Mouse (Mus musculus) embryonic facial prominence, embryonic 12.5 days (tissue): ENCODE measurements around the gene Wipi1. TPM values are rescaled to one million over a fixed set of nuclear protein-coding genes. Genes with fewer than 3 reads are reported as not detected.

Experiments
- ATAC-seq: fragments of 200-750 bp; cut with Nextera tagmentation; 2 replicates; pipeline ENCODE4 v1.8.0; 2017; ENCODE audit not compliant: insufficient number of reproducible peaks, insufficient read depth, low FRiP score, low TSS enrichment
- H3K27ac ChIP-seq: fragments of 300-500 bp; sonication (generic); 2 replicates; pipeline ENCODE4 v1.5.1; 2016; ENCODE audit warnings: mild to moderate bottlenecking
- H3K27me3 ChIP-seq: fragments of 300-500 bp; sonication (generic); 2 replicates; pipeline ENCODE4 v1.6.1; 2016; ENCODE audit warnings: mild to moderate bottlenecking, moderate library complexity
- H3K36me3 ChIP-seq: fragments of 300-500 bp; sonication (generic); 2 replicates; pipeline ENCODE4 v1.6.1; 2016; ENCODE audit warnings: mild to moderate bottlenecking
- H3K4me1 ChIP-seq: fragments of 300-500 bp; sonication (generic); 2 replicates; pipeline ENCODE4 v1.6.1; 2016
- H3K4me2 ChIP-seq: fragments of 300-500 bp; sonication (generic); replicated peaks from 2 replicates; pipeline ENCODE4 v1.6.1; 2016; ENCODE audit warnings: mild to moderate bottlenecking, moderate library complexity
- H3K4me3 ChIP-seq: fragments of 300-500 bp; sonication (generic); 2 replicates; pipeline ENCODE4 v1.5.1; 2016; ENCODE audit warnings: mild to moderate bottlenecking
- H3K9ac ChIP-seq: fragments of 300-500 bp; sonication (generic); 2 replicates; pipeline ENCODE4 v1.6.1; 2016; ENCODE audit warnings: mild to moderate bottlenecking, moderate library complexity
- H3K9me3 ChIP-seq: fragments of 300-500 bp; sonication (generic); 2 replicates; pipeline ENCODE4 v1.6.1; 2016; ENCODE audit warnings: mild to moderate bottlenecking, moderate library complexity
- WGBS: fragments of 180-500 bp; shearing (Covaris S2); methylation state at CpG from one replicate; pipeline ENCODE4 v1.1.7; 2016; 5-methylcytosine and 5-hydroxymethylcytosine counted together
- polyA plus RNA-seq: library from polyadenylated mRNA; unstranded; fragments of >200 nt; fragmentation: Nextera tagmentation; extraction: Ambion mirVana; gene quantifications from 2 replicates; pipeline ENCODE4 v1.2.1, GENCODE M21; 2016

Gene Wipi1
- polyA plus RNA-seq, 1 experiment from 2014 or later, result 43.0 TPM

DNA sequence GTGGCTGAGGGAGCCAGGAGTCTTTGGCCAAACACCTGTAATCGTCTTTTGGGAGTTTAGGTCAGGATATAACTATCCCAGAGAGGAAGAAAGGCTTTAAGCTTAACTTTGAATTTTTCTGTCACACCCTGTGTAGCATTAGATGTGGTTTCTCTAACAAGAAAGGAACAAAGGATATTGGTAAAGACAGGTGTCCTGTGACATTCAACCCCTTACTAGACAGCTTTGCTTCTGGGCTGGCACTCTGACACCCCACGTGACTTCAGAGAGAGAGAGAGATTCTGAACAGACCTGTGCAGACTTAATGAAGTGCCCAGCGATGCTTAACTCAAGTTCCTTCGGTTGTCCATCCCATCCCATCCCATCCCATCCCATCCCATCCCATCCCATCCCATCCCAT, 20.3 kb downstream of the Wipi1 start:
- H3K36me3 ChIP-seq, result peaks cover 16% of the 10 kb centered on the region
- H3K4me2 ChIP-seq, result no peak overlapping the region
- peaks cover 11% of the 10 kb centered on the region; the same call in 1 of the 2 replicates for H3K4me1 ChIP-seq
- no peaks in the 10 kb centered on the region for H3K27me3 ChIP-seq
- no peak overlapping the region for H3K4me3 ChIP-seq
- H3K9me3 ChIP-seq, result no peaks in the 10 kb centered on the region
- WGBS, result 82% methylated on average over 4 of the region's 4 CpGs
- no peak overlapping the region for H3K9ac ChIP-seq
- H3K27ac ChIP-seq, result no peak overlapping the region
- no peak for ATAC-seq

DNA sequence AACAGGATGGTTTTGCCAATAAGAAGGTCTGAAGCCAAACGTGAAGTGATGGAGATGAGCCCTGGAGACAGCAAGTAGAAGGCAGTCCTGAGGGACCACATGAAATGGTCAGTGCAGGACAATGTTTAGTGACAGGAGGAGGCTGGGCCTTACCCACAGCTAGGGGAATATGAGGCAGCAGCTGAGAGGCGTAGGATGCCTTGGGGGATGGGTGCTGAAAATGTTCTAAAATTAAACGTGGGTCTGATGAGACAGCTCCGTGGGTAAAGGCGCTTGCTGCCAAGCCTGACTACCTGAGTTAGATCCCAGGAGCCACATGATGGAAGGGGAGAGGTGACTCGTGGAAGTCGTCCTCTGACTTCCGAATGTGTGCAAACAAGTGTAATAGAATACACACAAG, 21.8 kb downstream of the Wipi1 start:
- Histone ChIP-seq H3K27me3 (no peaks in the 10 kb centered on the region), H3K4me1 (peaks cover 11% of the 10 kb centered on the region; the same call in 1 of the 2 replicates), H3K4me3 (no peak overlapping the region), H3K4me2 (no peak overlapping the region), H3K36me3 (peaks cover 14% of the 10 kb centered on the region), H3K9ac (no peak overlapping the region), H3K9me3 (no peaks in the 10 kb centered on the region), H3K27ac (no peak overlapping the region)
- no peak for ATAC-seq
- 85% methylated on average over 8 of the region's 8 CpGs for WGBS

DNA sequence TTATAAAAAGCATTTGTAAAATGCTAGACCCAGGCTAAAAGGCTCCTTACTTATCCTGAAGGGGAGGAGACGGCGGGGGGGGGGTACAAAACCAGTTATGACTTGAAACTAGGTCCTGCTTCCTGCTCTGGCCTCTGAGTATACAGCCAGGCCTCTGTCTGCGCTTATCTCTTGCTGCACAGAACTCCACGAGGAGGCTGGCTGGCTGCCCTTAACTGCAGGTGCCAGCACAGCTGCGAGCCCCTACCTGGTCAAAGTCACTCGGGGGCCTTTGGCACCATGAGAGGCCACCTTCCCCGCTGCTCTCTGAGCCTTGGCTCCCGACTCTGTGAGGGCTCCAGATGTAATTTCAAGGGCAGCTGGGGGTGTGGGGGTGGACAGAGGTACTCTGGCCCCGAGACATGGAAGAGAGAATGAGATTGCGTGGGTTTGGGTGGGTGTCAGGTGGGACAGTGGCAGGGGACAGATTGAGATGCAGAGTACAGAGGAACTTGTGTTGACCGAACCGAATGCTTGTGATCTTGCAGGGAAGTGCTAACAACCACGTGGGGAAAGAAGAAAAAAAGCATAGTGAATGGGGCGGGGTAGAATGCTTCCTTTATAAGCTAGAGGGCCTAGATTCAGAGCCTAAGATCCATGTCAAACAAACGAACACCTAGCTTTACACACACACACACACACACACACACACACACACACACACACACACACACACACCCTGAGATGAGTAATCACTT, 24.0 kb downstream of the Wipi1 start:
- no peak overlapping the region for H3K27ac ChIP-seq
- H3K4me3 ChIP-seq, result no peak overlapping the region
- no peaks in the 10 kb centered on the region for H3K27me3 ChIP-seq
- no peaks in the 10 kb centered on the region for H3K9me3 ChIP-seq
- peaks cover 16% of the 10 kb centered on the region for H3K36me3 ChIP-seq
- no peak overlapping the region for H3K4me2 ChIP-seq
- 0 out of 2 replicates have a peak, but pooled peaks cover 4% of the 10 kb centered on the region for H3K4me1 ChIP-seq
- WGBS, result 73% methylated on average over 15 of the region's 15 CpGs
- no peak for ATAC-seq
- H3K9ac ChIP-seq, result no peak overlapping the region

GRCm38 (mm10) chr11:109587019-109587418, 24.7 kb downstream of the Wipi1 start:
- WGBS, result 56% methylated on average over 13 of the region's 13 CpGs
- 0 out of 2 replicates have a peak, but pooled peaks cover 4% of the 10 kb centered on the region for H3K4me1 ChIP-seq
- no peak overlapping the region for H3K4me2 ChIP-seq

GRCm38 (mm10) chr11:109586424-109586823, 25.3 kb downstream of the Wipi1 start:
- no peak for ATAC-seq
- Histone ChIP-seq H3K4me2 (no peak overlapping the region), H3K4me3 (no peak overlapping the region), H3K36me3 (peaks cover 22% of the 10 kb centered on the region), H3K27ac (no peak overlapping the region), H3K9me3 (no peaks in the 10 kb centered on the region), H3K27me3 (no peaks in the 10 kb centered on the region), H3K4me1 (0 out of 2 replicates have a peak, but pooled peaks cover 4% of the 10 kb centered on the region), H3K9ac (no peak overlapping the region)
- WGBS, result 75% methylated on average over 2 of the region's 2 CpGs

More at GRCm38 (mm10) chr11:109587019-109587418, 24.7 kb downstream of the Wipi1 start:
- Histone ChIP-seq H3K36me3 (peaks cover 17% of the 10 kb centered on the region), H3K27me3 (no peaks in the 10 kb centered on the region), H3K9me3 (no peaks in the 10 kb centered on the region), H3K9ac (no peak overlapping the region; the same call in 1 of the 2 replicates), H3K4me3 (no peak overlapping the region), H3K27ac (no peak overlapping the region)
- ATAC-seq, result no peak

DNA sequence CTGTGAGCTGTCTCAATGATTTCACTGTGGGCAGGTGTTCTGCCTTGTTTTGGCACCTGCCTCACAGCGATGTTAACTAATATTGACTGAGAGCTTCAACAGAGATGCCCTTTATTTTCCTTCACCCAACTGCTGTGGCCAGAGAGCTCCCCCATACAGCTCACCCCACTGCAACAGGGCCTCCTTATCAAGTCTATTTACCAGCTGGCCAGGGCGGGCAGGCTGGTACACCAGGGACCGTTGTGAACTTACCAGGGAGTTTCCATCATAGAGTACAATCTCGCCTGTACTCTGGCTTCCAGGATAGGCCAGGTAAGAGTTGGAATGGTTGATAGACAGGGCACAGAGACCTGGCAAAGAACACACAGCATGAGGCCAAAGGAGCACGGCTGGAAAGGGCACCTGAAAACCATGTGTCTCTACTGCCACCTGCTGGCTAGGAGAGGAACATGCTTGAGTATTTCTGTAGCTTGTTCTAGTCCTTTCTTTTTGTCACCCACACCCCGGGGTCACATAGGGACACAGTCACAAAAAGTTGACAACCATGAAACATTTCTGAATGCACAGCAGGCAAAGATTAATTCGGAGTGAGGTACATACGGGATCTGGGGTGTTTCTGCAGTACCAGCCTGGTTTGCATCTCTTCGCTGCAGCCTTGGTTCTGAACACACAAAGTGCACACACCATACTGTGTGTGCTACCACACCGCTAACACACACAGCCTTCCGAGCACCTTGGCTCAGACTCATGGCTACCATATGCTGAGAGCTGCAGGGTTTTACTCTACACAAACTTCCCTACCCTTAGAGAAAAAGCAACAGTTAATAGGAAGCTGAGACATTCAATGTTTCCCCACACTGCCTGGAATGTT, 26.7 kb downstream of the Wipi1 start:
- Histone ChIP-seq H3K4me3 (no peak overlapping the region), H3K27ac (no peak overlapping the region), H3K9me3 (no peaks in the 10 kb centered on the region), H3K36me3 (peaks cover 23% of the 10 kb centered on the region), H3K4me2 (no peak overlapping the region), H3K9ac (no peak overlapping the region), H3K4me1 (0 out of 2 replicates have a peak, but pooled peaks cover 4% of the 10 kb centered on the region), H3K27me3 (no peaks in the 10 kb centered on the region)
- no peak for ATAC-seq
- 47% methylated on average over 11 of the region's 11 CpGs for WGBS

DNA sequence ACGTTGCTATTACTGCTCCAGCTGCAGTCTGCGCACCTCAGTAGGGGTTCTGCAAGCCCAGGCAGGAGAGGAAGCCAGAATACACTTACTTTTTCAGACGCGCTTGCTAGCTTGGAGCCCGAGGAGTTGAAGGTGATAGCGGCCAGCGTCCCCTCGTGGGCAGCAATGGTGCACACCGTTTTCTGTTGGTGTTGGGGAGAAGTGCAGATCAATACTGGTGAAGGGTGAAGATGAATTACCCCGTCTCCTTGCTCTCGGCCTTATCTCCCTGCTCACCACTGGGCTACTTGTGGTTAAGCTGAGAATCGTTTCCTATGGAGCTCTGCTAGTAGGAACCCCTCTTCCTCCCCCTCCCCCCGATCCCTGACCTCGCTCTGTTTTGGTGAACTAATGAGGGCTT, 27.8 kb downstream of the Wipi1 start:
- no peaks in the 10 kb centered on the region for H3K9me3 ChIP-seq
- H3K4me2 ChIP-seq, result no peak overlapping the region
- 83% methylated on average over 14 of the region's 14 CpGs for WGBS
- no peak overlapping the region for H3K9ac ChIP-seq
- H3K36me3 ChIP-seq, result peaks cover 34% of the 10 kb centered on the region
- H3K27ac ChIP-seq, result no peak overlapping the region
- no peak for ATAC-seq
- no peaks in the 10 kb centered on the region for H3K27me3 ChIP-seq
- 0 out of 2 replicates have a peak, but pooled peaks cover 4% of the 10 kb centered on the region for H3K4me1 ChIP-seq
- no peak overlapping the region for H3K4me3 ChIP-seq

- H3K4me3 ChIP-seq, result no peak overlapping the region
- H3K4me2 ChIP-seq, result no peak overlapping the region
- H3K36me3 ChIP-seq, result peaks cover 42% of the 10 kb centered on the region
- no peaks in the 10 kb centered on the region for H3K27me3 ChIP-seq
- 89% methylated on average over 9 of the region's 9 CpGs for WGBS
- no peak for ATAC-seq
- no peaks in the 10 kb centered on the region for H3K9me3 ChIP-seq
- no peak overlapping the region for H3K9ac ChIP-seq
- no peaks in the 10 kb centered on the region for H3K4me1 ChIP-seq
- no peak overlapping the region for H3K27ac ChIP-seq
Observed at GRCm38 (mm10) chr11:109579999-109580398, 31.8 kb downstream of the Wipi1 start.

- Histone ChIP-seq H3K4me2 (no peak overlapping the region), H3K27me3 (no peaks in the 10 kb centered on the region), H3K9ac (no peak overlapping the region), H3K27ac (no peak overlapping the region), H3K9me3 (no peaks in the 10 kb centered on the region), H3K4me3 (no peak overlapping the region), H3K36me3 (peaks cover 35% of the 10 kb centered on the region), H3K4me1 (no peaks in the 10 kb centered on the region)
- WGBS, result 84% methylated on average over 3 of the region's 3 CpGs
- ATAC-seq, result no peak
Observed at GRCm38 (mm10) chr11:109578536-109578935, 33.2 kb downstream of the Wipi1 start.

GRCm38 (mm10) chr11:109575832-109576231, 35.9 kb downstream of the Wipi1 start:
- no peak overlapping the region for H3K4me3 ChIP-seq
- H3K9ac ChIP-seq, result no peak overlapping the region
- no peak overlapping the region for H3K27ac ChIP-seq
- no peaks in the 10 kb centered on the region for H3K9me3 ChIP-seq
- WGBS, result 90% methylated on average over 6 of the region's 6 CpGs
- no peak for ATAC-seq
- no peaks in the 10 kb centered on the region for H3K27me3 ChIP-seq
- H3K36me3 ChIP-seq, result peaks cover 26% of the 10 kb centered on the region
- H3K4me1 ChIP-seq, result no peaks in the 10 kb centered on the region
- H3K4me2 ChIP-seq, result no peak overlapping the region

- no peaks in the 10 kb centered on the region for H3K9me3 ChIP-seq
- H3K27ac ChIP-seq, result no peak overlapping the region
- no peak overlapping the region for H3K4me2 ChIP-seq
- ATAC-seq, result no peak
- no peaks in the 10 kb centered on the region for H3K4me1 ChIP-seq
- H3K27me3 ChIP-seq, result no peaks in the 10 kb centered on the region
- H3K4me3 ChIP-seq, result no peak overlapping the region
- no peak overlapping the region for H3K9ac ChIP-seq
- WGBS, result 94% methylated on average over 2 of the region's 2 CpGs
- H3K36me3 ChIP-seq, result peaks cover 20% of the 10 kb centered on the region
Observed at GRCm38 (mm10) chr11:109574604-109575003, 37.2 kb downstream of the Wipi1 start.

GRCm38 (mm10) chr11:109572051-109572450, 39.7 kb downstream of the Wipi1 start:
- no peak overlapping the region for H3K4me2 ChIP-seq
- ATAC-seq, result no peak
- H3K27ac ChIP-seq, result no peak overlapping the region
- no peak overlapping the region for H3K4me3 ChIP-seq
- H3K9me3 ChIP-seq, result no peaks in the 10 kb centered on the region
- WGBS, result 88% methylated on average over 11 of the region's 11 CpGs
- no peaks in the 10 kb centered on the region for H3K27me3 ChIP-seq
- peaks cover 8% of the 10 kb centered on the region; the same call in 1 of the 2 replicates for H3K36me3 ChIP-seq
- H3K4me1 ChIP-seq, result no peaks in the 10 kb centered on the region
- no peak overlapping the region for H3K9ac ChIP-seq
